In the genomic region with DNA sequence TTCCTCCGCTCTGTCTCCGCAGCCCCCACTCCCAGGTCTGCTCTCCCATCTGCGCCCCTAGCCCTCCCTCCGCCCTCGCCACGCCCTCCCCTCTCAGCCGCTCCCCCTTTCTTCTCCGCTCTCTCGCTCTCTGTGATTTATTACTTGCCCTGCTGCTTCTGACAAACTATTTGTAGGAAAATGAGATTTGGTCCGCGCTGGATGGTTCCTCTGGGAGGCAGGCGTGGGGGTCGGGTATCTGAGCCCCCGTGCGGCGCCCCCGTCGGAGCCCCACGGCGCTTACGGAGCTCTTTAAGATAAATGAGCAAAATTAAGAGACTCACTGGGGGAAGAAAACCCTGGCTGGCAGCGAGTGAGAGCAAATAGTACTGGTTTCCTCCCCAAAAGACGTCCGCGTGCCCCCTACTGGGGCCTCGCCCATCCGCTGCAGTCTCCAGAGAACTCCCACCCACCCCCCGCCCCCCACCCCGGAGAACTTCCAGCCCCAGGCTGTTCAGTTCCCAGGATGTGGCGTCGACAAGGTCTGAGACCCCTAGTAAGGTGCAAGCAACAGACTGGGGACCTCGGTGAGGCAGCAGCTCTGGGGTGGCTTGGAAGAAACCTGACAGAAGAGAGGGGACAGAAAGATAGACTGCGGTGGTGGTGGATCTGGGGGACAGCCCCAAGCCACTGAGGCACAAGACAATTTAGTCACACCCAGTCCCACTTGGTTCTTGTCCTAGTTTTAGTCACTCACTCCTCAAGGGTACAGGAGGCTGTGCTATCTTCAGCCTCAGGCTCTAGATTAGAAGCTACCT, we compare ENCODE assay signal across 9 mouse cellular contexts. TPM values are rescaled to one million over a fixed set of nuclear protein-coding genes. Genes with fewer than 3 reads are reported as not detected.
DNase-seq lines count a peak whose midpoint lies in the region; ATAC-seq and TF ChIP-seq lines count a peak whose summit lies in the region.
"Had no signal": no experiment of that assay in that cellular context is flagged by ENCODE, and none has a peak within 500 bp of the region (broad histone marks: within the 10 kb centered on the region; RNA-seq: fewer than 3 reads in every experiment).

No protein-coding gene starts in this region.

- DNase-seq in left cerebral cortex, postnatal 4 days, result peak; percentile 75
- DNase-seq in left cerebral cortex, adult 18-20 months (ENCODE audit: low spot score in 2 of 2), result no peak
- DNase-seq in embryo, embryonic 10.5 days (ENCODE audit: low spot score), result peak; percentile 83
- peak; percentile 62 for DNase-seq in limb, embryonic 14.5 days (ENCODE audit: low spot score)
- DNase-seq in gastrocnemius, postnatal 25 days, result no peak
- no peak for DNase-seq in left cerebral cortex, postnatal 36 days (ENCODE audit: low spot score in 2 of 2)

- under 1% methylated on average over 33 of the region's 33 CpGs for WGBS in hindbrain, embryonic 13.5 days
- under 1% methylated on average over 32 of the region's 33 CpGs for WGBS in limb, embryonic 14.5 days
- WGBS in neural tube, embryonic 13.5 days, result under 1% methylated on average over 33 of the region's 33 CpGs

- no peaks in the 10 kb centered on the region for H3K9me3 ChIP-seq in hindbrain, embryonic 13.5 days
- H3K9me3 ChIP-seq in limb, embryonic 14.5 days (ENCODE audit: control insufficient read depth, low read length), result no peaks in the 10 kb centered on the region
- H3K9me3 ChIP-seq in neural tube, embryonic 13.5 days, result no peaks in the 10 kb centered on the region

- H3K36me3 ChIP-seq in hindbrain, embryonic 13.5 days, result no peaks in the 10 kb centered on the region
- H3K36me3 ChIP-seq in limb, embryonic 14.5 days (ENCODE audit: control insufficient read depth, insufficient read depth, low read length), result no peaks in the 10 kb centered on the region
- no peaks in the 10 kb centered on the region for H3K36me3 ChIP-seq in neural tube, embryonic 13.5 days

- H3K27ac ChIP-seq in hindbrain, embryonic 13.5 days, result peak overlapping the region; percentile 90
- no peak overlapping the region; the same call in 1 of the 2 replicates for H3K27ac ChIP-seq in limb, embryonic 14.5 days (replicated peaks; ENCODE audit: low read depth, low read length)
- H3K27ac ChIP-seq in neural tube, embryonic 13.5 days (replicated peaks), result peak overlapping the region; percentile 89

- H3K27me3 ChIP-seq in hindbrain, embryonic 13.5 days, result no peaks in the 10 kb centered on the region
- no peaks in the 10 kb centered on the region for H3K27me3 ChIP-seq in limb, embryonic 14.5 days (ENCODE audit: control insufficient read depth, insufficient read depth, low read length)
- H3K27me3 ChIP-seq in neural tube, embryonic 13.5 days, result no peaks in the 10 kb centered on the region; the same call in 1 of the 2 replicates

- peak; percentile 91 for ATAC-seq in hindbrain, embryonic 13.5 days (ENCODE audit: low FRiP score)
- peak; percentile 92 for ATAC-seq in limb, embryonic 14.5 days (ENCODE audit: low FRiP score, low read depth)
- peak; percentile 92 for ATAC-seq in neural tube, embryonic 13.5 days (ENCODE audit: low read depth)

- peak overlapping the region; percentile 42 for H3K4me3 ChIP-seq in hindbrain, embryonic 13.5 days
- H3K4me3 ChIP-seq in limb, embryonic 14.5 days (replicated peaks; ENCODE audit: low read length), result peak overlapping the region; percentile 44
- peak overlapping the region; percentile 40 for H3K4me3 ChIP-seq in neural tube, embryonic 13.5 days

- TF ChIP-seq POLR2A in limb, embryonic 14.5 days (IDR thresholded peaks at IDR 0.05; ENCODE audit: borderline replicate concordance, extremely low read depth, insufficient read depth, insufficient read length), result 0 out of 2 replicates have a peak, but pooled peaks have one; percentile 20

- H3K9ac ChIP-seq in hindbrain, embryonic 13.5 days, result peak overlapping the region; percentile 68
- peak overlapping the region; percentile 58 for H3K9ac ChIP-seq in limb, embryonic 14.5 days (ENCODE audit: low read depth, low read length, severe bottlenecking)
- H3K9ac ChIP-seq in neural tube, embryonic 13.5 days, result peak overlapping the region; percentile 61

- H3K4me2 ChIP-seq in hindbrain, embryonic 13.5 days, result peak overlapping the region; percentile 64
- H3K4me2 ChIP-seq in limb, embryonic 14.5 days (replicated peaks; ENCODE audit: low read depth, low read length, severe bottlenecking), result peak overlapping the region; percentile 80
- H3K4me2 ChIP-seq in neural tube, embryonic 13.5 days, result peak overlapping the region; percentile 58

- intact Hi-C loops in left cerebral cortex, postnatal 4 days (cut with DNase I), result no loop called here
- intact Hi-C loops in left cerebral cortex, postnatal 36 days (cut with DNase I), result no loop called here

- peaks cover 42% of the 10 kb centered on the region for H3K4me1 ChIP-seq in hindbrain, embryonic 13.5 days (replicated peaks)
- no peaks in the 10 kb centered on the region for H3K4me1 ChIP-seq in limb, embryonic 14.5 days (ENCODE audit: control insufficient read depth, insufficient read depth, low read length)
- peaks cover 57% of the 10 kb centered on the region for H3K4me1 ChIP-seq in neural tube, embryonic 13.5 days (replicated peaks)

RNA-seq across cellular contexts. Expression of a gene that starts 46.2 kb away (rescaled TPM):
- not detected for total RNA-seq in left cerebral cortex, postnatal 4 days (2021)
- not detected for total RNA-seq in left cerebral cortex, adult 18-20 months (2021)
- polyA plus RNA-seq in hindbrain, embryonic 13.5 days (2015; fragmentation: Nextera tagmentation; extraction: Ambion mirVana), result 32.9 and 41.1 TPM in 2 replicates
- polyA plus RNA-seq in limb, embryonic 14.5 days (2012; rRNA removed), result 0.12 TPM in 1 of 2 replicates, not detected in the other
- not detected in 2 replicates for polyA plus RNA-seq in limb, embryonic 14.5 days (2014; fragmentation: Nextera tagmentation; extraction: Ambion mirVana)
- 53.2 and 58.0 TPM in 2 replicates for polyA plus RNA-seq in neural tube, embryonic 13.5 days (2015; fragmentation: Nextera tagmentation; extraction: Ambion mirVana)
- total RNA-seq in gastrocnemius, postnatal 25 days (2021), result not detected
- not detected for total RNA-seq in left cerebral cortex, postnatal 36 days (2021)
- polyA plus RNA-seq: liver, adult 2 months had no signal

Comparison
In these comparisons a context has a peak if more than half of its experiments do, and no peak if none do; other contexts are left out.
1. DNase-seq: peak in left cerebral cortex, postnatal 4 days (single experiment), embryo, embryonic 10.5 days (single experiment) and limb, embryonic 14.5 days (single experiment); none in left cerebral cortex, adult 18-20 months (0 of 2), gastrocnemius, postnatal 25 days (single experiment) and left cerebral cortex, postnatal 36 days (0 of 2).
2. Peak in every context shown above with its lines, with median percentiles within 50 percentile points of each other: ATAC-seq, H3K4me2 ChIP-seq, H3K4me3 ChIP-seq and H3K9ac ChIP-seq.